Comparison of ENCODE assay signal across 25 mouse cellular contexts in the genomic region with DNA sequence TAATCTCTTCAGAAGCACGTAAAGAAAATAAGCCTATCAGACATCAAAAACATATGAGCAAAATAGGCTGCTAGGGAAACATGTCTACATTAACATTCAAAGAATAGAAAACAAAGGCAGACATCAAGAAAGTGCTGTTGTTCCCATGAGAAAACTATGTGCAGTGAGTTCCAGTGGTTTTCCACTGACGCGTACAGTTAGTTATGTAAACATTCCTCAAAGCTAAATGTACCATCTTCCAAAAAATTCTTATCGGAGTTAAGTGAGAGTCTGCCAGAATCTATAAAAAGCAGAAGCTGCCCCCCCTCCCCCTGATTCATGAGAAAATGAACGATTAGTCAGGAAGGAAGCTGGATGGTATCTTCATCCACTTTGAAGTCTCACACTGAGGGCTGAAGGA.
DNase-seq lines count a peak whose midpoint lies in the region; ATAC-seq lines count a peak whose summit lies in the region.
"Had no signal": no experiment of that assay in that cellular context is flagged by ENCODE, and none has a peak within 500 bp of the region (broad histone marks: within the 10 kb centered on the region; RNA-seq: fewer than 3 reads in every experiment).

No protein-coding gene starts in this region.

- no peak overlapping the region for H3K9ac ChIP-seq in lung, embryonic 15.5 days
- H3K9ac ChIP-seq: embryonic facial prominence, embryonic 13.5 days; forebrain, embryonic 15.5 days; hindbrain, embryonic 12.5 days had no signal

- H3K9me3 ChIP-seq in lung, embryonic 15.5 days = no peaks in the 10 kb centered on the region
- H3K9me3 ChIP-seq: embryonic facial prominence, embryonic 13.5 days; forebrain, embryonic 15.5 days; G1E; heart, embryonic 10.5 days; hindbrain, embryonic 12.5 days had no signal

- H3K4me2 ChIP-seq in lung, embryonic 15.5 days = no peak overlapping the region
- H3K4me2 ChIP-seq: embryonic facial prominence, embryonic 13.5 days; forebrain, embryonic 15.5 days; hindbrain, embryonic 12.5 days had no signal

- DNase-seq in lung, postnatal 14 days = no peak
- DNase-seq in 3T3-L1 (ENCODE audit: low read depth, low spot score) (peak; percentile 15), NIH3T3 (ENCODE audit: low read depth) (peak; percentile 68)
- peak; percentile 26 for DNase-seq in fibroblast of lung, adult 2 months (ENCODE audit: low read depth)
- DNase-seq in cerebellum, postnatal 36 days = no peak
- no peak for DNase-seq in testis, postnatal 10 days (ENCODE audit: low spot score)
- DNase-seq: adrenal gland, adult 8-10 months; adrenal gland, postnatal 36 days; B cell, adult 2 months; cerebellum, adult 2 months; cerebellum, postnatal 10 days; gastrocnemius, postnatal 10 days; heart, adult 18-20 months; heart, postnatal 10 days; heart, postnatal 4 days had no signal

- no peaks in the 10 kb centered on the region for H3K27me3 ChIP-seq in lung, embryonic 15.5 days
- H3K27me3 ChIP-seq: embryonic facial prominence, embryonic 13.5 days; forebrain, embryonic 15.5 days; hindbrain, embryonic 12.5 days had no signal

- H3K4me3 ChIP-seq in lung, embryonic 15.5 days = no peak overlapping the region
- H3K4me3 ChIP-seq: embryonic facial prominence, embryonic 13.5 days; erythroblast, embryonic 14.5 days; forebrain, embryonic 15.5 days; heart, embryonic 10.5 days; hindbrain, embryonic 12.5 days had no signal

- H3K27ac ChIP-seq in lung, embryonic 15.5 days = no peak overlapping the region
- H3K27ac ChIP-seq: embryonic facial prominence, embryonic 13.5 days; forebrain, embryonic 15.5 days; heart, embryonic 10.5 days; hindbrain, embryonic 12.5 days had no signal

- ATAC-seq in lung, embryonic 15.5 days (ENCODE audit: borderline replicate concordance, extremely low read depth, low FRiP score, low TSS enrichment) = peak; percentile 49; the same call in 1 of the 2 replicates
- ATAC-seq: CD4-positive, CD25-positive, alpha-beta regulatory T cell, adult 4 months; forebrain, embryonic 15.5 days; hindbrain, embryonic 16.5 days; inflammation-experienced regulatory T-cells, adult 6 months had no signal

- H3K36me3 ChIP-seq in lung, embryonic 15.5 days = no peaks in the 10 kb centered on the region
- H3K36me3 ChIP-seq: embryonic facial prominence, embryonic 13.5 days; forebrain, embryonic 15.5 days; G1E; heart, embryonic 10.5 days; hindbrain, embryonic 12.5 days had no signal

- H3K4me1 ChIP-seq in lung, embryonic 15.5 days = no peaks in the 10 kb centered on the region
- H3K4me1 ChIP-seq: embryonic facial prominence, embryonic 13.5 days; forebrain, embryonic 15.5 days; heart, embryonic 10.5 days; hindbrain, embryonic 12.5 days had no signal

- whole genome bisulfite sequencing in lung, embryonic 15.5 days = 39% methylated on average over 5 of the region's 5 CpGs

Comparison
In these comparisons a context has a peak if more than half of its experiments do, and no peak if none do; other contexts are left out.
1. DNase-seq: peak in 3T3-L1 (single experiment), NIH3T3 (single experiment) and fibroblast of lung, adult 2 months (single experiment); none in lung, postnatal 14 days (single experiment), cerebellum, postnatal 36 days (0 of 2) and testis, postnatal 10 days (single experiment).